Mouse (Mus musculus): Measurements from ENCODE around the gene Pdlim4. TPM values are rescaled to one million over a fixed set of nuclear protein-coding genes. Genes with fewer than 3 reads are reported as not detected.

Gene Pdlim4
- total RNA-seq, 1 experiment, result 4.3 TPM

DNA sequence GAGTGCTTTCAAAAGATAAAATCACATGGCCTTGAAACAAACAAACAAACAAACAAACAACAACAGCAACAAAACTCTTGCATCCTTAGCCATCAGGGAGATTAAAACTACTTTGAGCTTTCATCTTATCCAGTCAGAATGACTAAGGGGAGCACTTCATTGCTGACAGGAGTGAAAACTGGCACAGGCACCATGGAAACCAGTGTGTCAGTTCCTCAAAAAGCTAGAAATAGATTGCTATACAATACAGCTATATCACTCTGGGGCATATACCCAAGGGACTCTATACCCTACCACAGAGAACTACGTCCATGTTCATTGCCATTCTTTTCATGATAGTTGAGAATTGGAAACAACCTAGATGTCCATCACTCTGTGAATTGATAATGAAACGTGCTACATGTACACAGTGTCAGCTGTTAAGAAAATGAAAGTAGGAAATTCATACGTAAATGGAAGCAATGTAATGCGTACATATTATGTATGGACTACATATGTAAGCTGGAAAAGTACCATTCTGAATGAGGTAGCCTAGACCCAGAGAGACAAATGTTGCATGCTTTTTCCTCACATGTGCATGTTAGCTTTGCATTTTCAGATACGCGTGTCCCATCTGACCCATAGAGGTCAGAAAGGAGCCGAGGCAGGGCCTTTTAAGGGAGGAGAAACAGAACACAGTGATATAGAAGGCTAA, 19.6 kb upstream of the Pdlim4 start:
- H3K27ac ChIP-seq (ENCODE audit: insufficient read depth, low read depth, low read length, poor library complexity, severe bottlenecking), result no peak overlapping the region
- H3K4me3 ChIP-seq (ENCODE audit: insufficient read depth in 1 of 2, low read depth in 1 of 2, low read length in 2 of 2, poor library complexity in 1 of 2, severe bottlenecking in 1 of 2), result no peak overlapping the region
- in situ Hi-C loops (cut with MboI; ENCODE audit: low sequenced_read_pairs in 2 of 2, unreplicated experiment in 2 of 2), result no loop called here
- no peaks in the 10 kb centered on the region for H3K4me1 ChIP-seq (ENCODE audit: control insufficient read depth in 2 of 2, insufficient read depth in 2 of 2, low read length in 2 of 2, poor library complexity in 1 of 2)
- H3K36me3 ChIP-seq (ENCODE audit: control insufficient read depth, insufficient read depth, low read length, poor library complexity, severe bottlenecking), result no peaks in the 10 kb centered on the region
- DNase-seq (ENCODE audit: low read depth, low spot score), result no peak
- no peak for TF ChIP-seq ZNF384 (IDR thresholded peaks at IDR 0.05; ENCODE audit: low read depth, low read length)
- TF ChIP-seq MAFK (IDR thresholded peaks at IDR 0.05; ENCODE audit: insufficient read depth, low read depth, low read length), result no peak
- no peak for TF ChIP-seq CHD2 (IDR thresholded peaks at IDR 0.05; ENCODE audit: low read depth, low read length)
- TF ChIP-seq ZC3H11A (IDR thresholded peaks at IDR 0.05; ENCODE audit: borderline replicate concordance, low read depth, low read length), result no peak
- no peak for TF ChIP-seq HCFC1 (IDR thresholded peaks at IDR 0.05; ENCODE audit: borderline replicate concordance, insufficient read depth, low read length)
- no peaks in the 10 kb centered on the region for H3K9me3 ChIP-seq (ENCODE audit: control insufficient read depth, insufficient read depth, low read depth, low read length)
- no peak overlapping the region for H3K9ac ChIP-seq (ENCODE audit: insufficient read depth, low read depth, low read length, poor library complexity, severe bottlenecking)

- no peak overlapping the region for H3K27ac ChIP-seq (ENCODE audit: insufficient read depth, low read depth, low read length, poor library complexity, severe bottlenecking)
- H3K36me3 ChIP-seq (ENCODE audit: control insufficient read depth, insufficient read depth, low read length, poor library complexity, severe bottlenecking), result no peaks in the 10 kb centered on the region
- no peaks in the 10 kb centered on the region for H3K9me3 ChIP-seq (ENCODE audit: control insufficient read depth, insufficient read depth, low read depth, low read length)
- no peaks in the 10 kb centered on the region for H3K4me1 ChIP-seq (ENCODE audit: control insufficient read depth in 2 of 2, insufficient read depth in 2 of 2, low read length in 2 of 2, poor library complexity in 1 of 2)
- in situ Hi-C loops (cut with MboI; ENCODE audit: low sequenced_read_pairs in 2 of 2, unreplicated experiment in 2 of 2), result no loop called here
- no peak for TF ChIP-seq HCFC1 (IDR thresholded peaks at IDR 0.05; ENCODE audit: borderline replicate concordance, insufficient read depth, low read length)
- no peak for DNase-seq (ENCODE audit: low read depth, low spot score)
- H3K4me3 ChIP-seq (ENCODE audit: insufficient read depth in 1 of 2, low read depth in 1 of 2, low read length in 2 of 2, poor library complexity in 1 of 2, severe bottlenecking in 1 of 2), result no peak overlapping the region
- H3K9ac ChIP-seq (ENCODE audit: insufficient read depth, low read depth, low read length, poor library complexity, severe bottlenecking), result no peak overlapping the region
These were observed 17.0 kb upstream of the Pdlim4 start for GRCm38 (mm10) chr11:54085816-54086215.

DNA sequence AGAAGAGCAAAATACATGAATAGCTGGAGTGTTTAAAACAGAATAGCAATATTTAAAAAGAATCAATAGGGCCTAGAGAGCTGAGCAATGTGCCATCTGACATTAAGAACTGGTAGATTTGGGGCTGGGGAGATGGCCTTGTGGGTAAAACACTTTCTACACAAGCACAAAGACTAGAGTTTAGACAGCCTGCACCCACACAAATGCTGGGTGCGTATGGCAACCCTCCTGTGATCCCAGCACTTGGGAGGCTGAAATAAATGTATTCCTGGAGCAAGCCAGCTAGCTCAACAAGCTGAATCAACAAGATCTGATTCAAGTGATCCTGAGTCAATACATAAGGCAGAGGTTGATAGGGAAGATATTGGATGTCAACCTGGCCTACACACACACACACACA, 16.2 kb upstream of the Pdlim4 start:
- DNase-seq (ENCODE audit: low read depth, low spot score), result no peak
- H3K36me3 ChIP-seq (ENCODE audit: control insufficient read depth, insufficient read depth, low read length, poor library complexity, severe bottlenecking), result no peaks in the 10 kb centered on the region

DNA sequence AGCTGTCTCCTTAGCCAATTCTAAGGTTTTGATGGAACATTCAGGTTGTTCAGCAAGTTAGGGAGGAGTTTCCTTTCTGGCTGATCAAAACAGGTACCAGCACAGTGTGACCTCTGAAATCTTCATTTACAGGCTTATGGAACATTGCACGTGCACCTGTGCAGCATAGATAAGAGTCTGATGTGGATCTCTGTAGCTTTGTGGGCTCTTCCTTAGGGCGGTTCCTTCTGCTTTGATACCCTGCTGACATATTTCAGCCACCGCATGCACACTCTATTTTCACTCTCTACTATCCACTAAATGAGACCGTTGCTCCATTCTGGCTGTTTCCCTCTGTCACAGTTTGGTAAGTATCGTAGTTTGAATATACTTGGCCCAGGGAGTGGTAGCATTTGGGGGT, 13.9 kb upstream of the Pdlim4 start:
- no peak for DNase-seq (ENCODE audit: low read depth, low spot score)
- Histone ChIP-seq H3K9me3 (ENCODE audit: control insufficient read depth, insufficient read depth, low read depth, low read length) (no peaks in the 10 kb centered on the region), H3K4me3 (ENCODE audit: insufficient read depth in 1 of 2, low read depth in 1 of 2, low read length in 2 of 2, poor library complexity in 1 of 2, severe bottlenecking in 1 of 2) (no peak overlapping the region), H3K27ac (ENCODE audit: insufficient read depth, low read depth, low read length, poor library complexity, severe bottlenecking) (no peak overlapping the region), H3K4me1 (ENCODE audit: control insufficient read depth in 2 of 2, insufficient read depth in 2 of 2, low read length in 2 of 2, poor library complexity in 1 of 2) (no peaks in the 10 kb centered on the region), H3K9ac (ENCODE audit: insufficient read depth, low read depth, low read length, poor library complexity, severe bottlenecking) (no peak overlapping the region), H3K36me3 (ENCODE audit: control insufficient read depth, insufficient read depth, low read length, poor library complexity, severe bottlenecking) (no peaks in the 10 kb centered on the region)
- TF ChIP-seq MAFK (IDR thresholded peaks at IDR 0.05; ENCODE audit: insufficient read depth, low read depth, low read length) (no peak), ZC3H11A (IDR thresholded peaks at IDR 0.05; ENCODE audit: borderline replicate concordance, low read depth, low read length) (no peak), CHD2 (IDR thresholded peaks at IDR 0.05; ENCODE audit: low read depth, low read length) (no peak), HCFC1 (IDR thresholded peaks at IDR 0.05; ENCODE audit: borderline replicate concordance, insufficient read depth, low read length) (no peak), ZNF384 (IDR thresholded peaks at IDR 0.05; ENCODE audit: low read depth, low read length) (no peak)
- in situ Hi-C loops (cut with MboI; ENCODE audit: low sequenced_read_pairs in 2 of 2, unreplicated experiment in 2 of 2), result no loop called here

More for the DNA sequence above, 16.2 kb upstream of the Pdlim4 start:
- TF ChIP-seq MAFK (IDR thresholded peaks at IDR 0.05; ENCODE audit: insufficient read depth, low read depth, low read length), result no peak
- no peak for TF ChIP-seq ZC3H11A (IDR thresholded peaks at IDR 0.05; ENCODE audit: borderline replicate concordance, low read depth, low read length)
- TF ChIP-seq CHD2 (IDR thresholded peaks at IDR 0.05; ENCODE audit: low read depth, low read length), result no peak
- TF ChIP-seq HCFC1 (IDR thresholded peaks at IDR 0.05; ENCODE audit: borderline replicate concordance, insufficient read depth, low read length), result no peak
- no peak for TF ChIP-seq ZNF384 (IDR thresholded peaks at IDR 0.05; ENCODE audit: low read depth, low read length)
- Histone ChIP-seq H3K4me3 (ENCODE audit: insufficient read depth in 1 of 2, low read depth in 1 of 2, low read length in 2 of 2, poor library complexity in 1 of 2, severe bottlenecking in 1 of 2) (no peak overlapping the region), H3K4me1 (ENCODE audit: control insufficient read depth in 2 of 2, insufficient read depth in 2 of 2, low read length in 2 of 2, poor library complexity in 1 of 2) (no peaks in the 10 kb centered on the region), H3K27ac (ENCODE audit: insufficient read depth, low read depth, low read length, poor library complexity, severe bottlenecking) (no peak overlapping the region), H3K9ac (ENCODE audit: insufficient read depth, low read depth, low read length, poor library complexity, severe bottlenecking) (no peak overlapping the region), H3K9me3 (ENCODE audit: control insufficient read depth, insufficient read depth, low read depth, low read length) (no peaks in the 10 kb centered on the region)
- in situ Hi-C loops (cut with MboI; ENCODE audit: low sequenced_read_pairs in 2 of 2, unreplicated experiment in 2 of 2), result no loop called here

DNA sequence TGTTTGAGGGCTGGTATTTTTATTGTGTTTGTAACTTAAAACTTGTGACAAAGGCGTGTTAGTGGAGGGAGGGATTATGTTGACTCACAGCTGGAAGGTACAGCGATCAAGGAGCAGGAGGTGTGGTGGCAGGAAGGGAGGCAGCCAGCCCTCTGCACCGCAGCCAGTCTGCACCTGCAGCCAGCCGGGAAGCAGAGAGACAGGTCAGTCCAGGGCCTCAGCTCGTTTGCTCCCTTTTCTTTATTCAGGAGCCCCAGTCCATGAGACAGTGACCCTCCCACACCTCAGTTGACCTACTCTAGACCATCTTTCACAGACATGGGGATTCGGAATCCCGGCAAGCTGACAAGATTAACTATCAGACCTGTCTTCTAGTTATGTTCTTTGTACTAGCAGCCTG, 11.6 kb upstream of the Pdlim4 start:
- TF ChIP-seq ZC3H11A (IDR thresholded peaks at IDR 0.05; ENCODE audit: borderline replicate concordance, low read depth, low read length) (no peak), MAFK (IDR thresholded peaks at IDR 0.05; ENCODE audit: insufficient read depth, low read depth, low read length) (no peak), CHD2 (IDR thresholded peaks at IDR 0.05; ENCODE audit: low read depth, low read length) (no peak), ZNF384 (IDR thresholded peaks at IDR 0.05; ENCODE audit: low read depth, low read length) (no peak), HCFC1 (IDR thresholded peaks at IDR 0.05; ENCODE audit: borderline replicate concordance, insufficient read depth, low read length) (no peak)
- no peaks in the 10 kb centered on the region for H3K36me3 ChIP-seq (ENCODE audit: control insufficient read depth, insufficient read depth, low read length, poor library complexity, severe bottlenecking)
- no peaks in the 10 kb centered on the region for H3K9me3 ChIP-seq (ENCODE audit: control insufficient read depth, insufficient read depth, low read depth, low read length)
- H3K4me3 ChIP-seq (ENCODE audit: insufficient read depth in 1 of 2, low read depth in 1 of 2, low read length in 2 of 2, poor library complexity in 1 of 2, severe bottlenecking in 1 of 2), result no peak overlapping the region
- H3K27ac ChIP-seq (ENCODE audit: insufficient read depth, low read depth, low read length, poor library complexity, severe bottlenecking), result no peak overlapping the region
- H3K4me1 ChIP-seq (ENCODE audit: control insufficient read depth in 2 of 2, insufficient read depth in 2 of 2, low read length in 2 of 2, poor library complexity in 1 of 2), result no peaks in the 10 kb centered on the region
- in situ Hi-C loops (cut with MboI; ENCODE audit: low sequenced_read_pairs in 2 of 2, unreplicated experiment in 2 of 2), result no loop called here
- no peak overlapping the region for H3K9ac ChIP-seq (ENCODE audit: insufficient read depth, low read depth, low read length, poor library complexity, severe bottlenecking)
- no peak for DNase-seq (ENCODE audit: low read depth, low spot score)
